Mouse (Mus musculus) forebrain, embryonic 14.5 days (tissue): ENCODE data around the gene Atp9a. TPM values are rescaled to one million over a fixed set of nuclear protein-coding genes. Genes with fewer than 3 reads are reported as not detected.
"Not testable (repeated sequence)": the region's sequence is repeated elsewhere in the genome, so short reads cannot be mapped to it uniquely, and the experiment has no call there.

ENCODE experiments used
- ATAC-seq: fragments of 200-750 bp; cut with Nextera tagmentation; 2 replicates; pipeline ENCODE4 v1.8.0; 2017; ENCODE audit warnings: mild to moderate bottlenecking, moderate library complexity
- DNase-seq: peaks from one replicate; pipeline ENCODE4 v3.0.0-alpha.2; 2015; ENCODE audit warnings: low spot score
- H3K27ac ChIP-seq: fragments of 300-500 bp; sonication (generic); 2 replicates; pipeline ENCODE4 v1.5.1; 2014; ENCODE audit warnings: low read depth, mild to moderate bottlenecking, control low read depth, low read length, moderate library complexity
- H3K27me3 ChIP-seq: fragments of 300-500 bp; sonication (generic); replicated peaks from 2 replicates; pipeline ENCODE4 v1.6.1; 2014; ENCODE audit warnings: low read length, control low read depth, mixed read lengths; ENCODE audit not compliant: control insufficient read depth, insufficient read depth
- H3K36me3 ChIP-seq: fragments of 300-500 bp; sonication (generic); 2 replicates; pipeline ENCODE4 v1.6.1; 2014; ENCODE audit warnings: low read length, control low read depth; ENCODE audit not compliant: control insufficient read depth, insufficient read depth
- H3K4me1 ChIP-seq: fragments of 300-500 bp; sonication (generic); 2 replicates; pipeline ENCODE4 v1.6.1; 2014; ENCODE audit warnings: antibody characterized with exemption, low read length, control low read depth; ENCODE audit not compliant: control insufficient read depth, insufficient read depth
- H3K4me2 ChIP-seq: fragments of 300-500 bp; sonication (generic); 2 replicates; pipeline ENCODE4 v1.6.1; 2014; ENCODE audit warnings: mild to moderate bottlenecking, control low read depth, low read length
- H3K4me3 ChIP-seq: fragments of 300-500 bp; sonication (generic); 2 replicates; pipeline ENCODE4 v1.5.1; 2014; ENCODE audit warnings: low read depth, low read length, control low read depth
- H3K9ac ChIP-seq: fragments of 300-500 bp; sonication (generic); 2 replicates; pipeline ENCODE4 v1.6.1; 2014; ENCODE audit warnings: mild to moderate bottlenecking, low read length, control low read depth, moderate library complexity
- H3K9me3 ChIP-seq: fragments of 300-500 bp; sonication (generic); replicated peaks from 2 replicates; pipeline ENCODE4 v1.6.1; 2016; ENCODE audit warnings: low read length, control low read depth, mixed read lengths; ENCODE audit not compliant: control insufficient read depth
- WGBS: fragments of 180-500 bp; shearing (Covaris S2); extraction: QIAGEN DNeasy Blood & Tissue Kit; methylation state at CpG from one replicate; pipeline ENCODE4 v1.1.7; 2014; 5-methylcytosine and 5-hydroxymethylcytosine counted together
- polyA plus RNA-seq: library from polyadenylated mRNA; unstranded; fragments of >200 nt; fragmentation: Nextera tagmentation; extraction: Ambion mirVana; gene quantifications from 2 replicates; pipeline ENCODE4 v1.2.1, GENCODE M21; 2014

Atp9a gene
- polyA plus RNA-seq, 1 experiment from 2014 or later, result 42.4 TPM

- WGBS, result 90% methylated on average over 10 of the region's 10 CpGs
- H3K4me3 ChIP-seq, H3K27ac ChIP-seq, H3K4me1 ChIP-seq, H3K9ac ChIP-seq, H3K36me3 ChIP-seq, H3K4me2 ChIP-seq, ATAC-seq, H3K9me3 ChIP-seq, DNase-seq, H3K27me3 ChIP-seq: not testable (repeated sequence)
Observed at GRCm38 (mm10) chr2:168744406-168744805, 2.2 kb upstream of the Atp9a start.

DNA sequence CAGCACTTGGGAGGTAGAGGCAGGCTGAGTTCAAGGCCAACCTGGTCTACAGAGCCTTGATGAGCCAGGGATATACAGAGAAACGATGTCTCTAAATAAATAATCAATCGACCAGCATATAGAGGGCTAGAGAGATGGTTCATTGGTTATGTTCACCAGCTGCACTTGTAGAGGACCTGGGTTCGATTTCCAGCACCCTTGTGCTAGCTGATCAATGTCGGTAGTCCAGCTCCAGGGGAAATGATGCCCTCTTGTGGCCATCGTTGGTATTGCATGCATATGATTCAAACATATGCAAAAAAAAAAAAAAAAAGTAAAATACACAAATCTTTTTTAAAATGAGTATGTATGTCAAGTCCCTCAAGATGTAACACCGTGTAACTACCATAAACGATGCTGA is 440 bp upstream of the Atp9a start:
- 23% methylated on average over 7 of the region's 7 CpGs for WGBS
- H3K27ac ChIP-seq, result peak overlapping the region; percentile 94
- DNase-seq (peak; percentile 66), ATAC-seq (peak; percentile 8)
- H3K9ac ChIP-seq, result no peak overlapping the region
- H3K4me1 ChIP-seq, result 0 out of 2 replicates have a peak, but pooled peaks cover 3% of the 10 kb centered on the region
- H3K36me3 ChIP-seq, result no peaks in the 10 kb centered on the region
- H3K4me3 ChIP-seq, result peak overlapping the region; percentile 87
- H3K9me3 ChIP-seq, result no peaks in the 10 kb centered on the region
- peak overlapping the region; percentile 61 for H3K4me2 ChIP-seq
- no peaks in the 10 kb centered on the region for H3K27me3 ChIP-seq

DNA sequence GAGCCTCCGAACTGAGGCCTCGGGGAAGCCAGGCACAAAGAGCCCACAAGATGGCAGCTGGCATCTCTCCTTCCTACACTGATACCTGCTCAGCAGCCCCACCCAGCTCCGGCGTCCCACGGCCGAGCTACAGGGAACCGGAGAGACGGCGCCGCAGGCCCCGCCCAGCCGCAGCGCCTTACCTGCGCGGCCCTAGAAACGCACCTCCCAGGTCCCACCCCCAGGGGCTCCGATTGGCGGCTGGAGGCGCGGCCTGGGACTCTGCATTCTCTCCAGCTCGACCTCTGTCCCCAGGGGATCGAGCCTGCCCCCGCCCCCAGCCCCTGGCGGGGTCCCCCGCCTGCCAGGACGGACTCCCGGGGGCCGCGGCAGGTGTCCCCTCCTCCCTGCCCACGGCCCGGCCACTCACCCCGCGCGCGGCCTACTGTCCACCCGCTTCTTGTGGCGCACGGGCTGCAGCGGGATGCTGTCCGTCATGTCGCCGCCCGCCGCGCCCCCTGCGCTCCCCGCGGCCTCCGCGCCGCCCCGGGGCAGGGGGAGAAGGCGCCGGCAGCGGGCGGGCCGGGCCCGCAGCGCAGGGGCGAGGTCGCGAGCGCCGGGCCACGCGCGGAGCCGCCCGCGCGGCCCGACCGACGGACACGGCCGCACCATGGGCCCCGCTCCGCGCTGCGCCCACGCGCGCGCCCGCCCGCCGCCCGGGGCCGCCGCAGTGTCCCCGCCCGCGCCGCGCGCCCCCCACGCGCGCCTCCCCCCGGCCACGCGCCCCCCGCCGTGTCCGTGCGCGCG is 743 bp downstream of the Atp9a start:
- under 1% methylated on average over 73 of the region's 108 CpGs for WGBS
- Histone ChIP-seq H3K9ac (peak overlapping the region; percentile 97), H3K27ac (peak overlapping the region; percentile 94), H3K9me3 (no peaks in the 10 kb centered on the region), H3K4me2 (peak overlapping the region; percentile 61), H3K36me3 (no peaks in the 10 kb centered on the region), H3K4me1 (0 out of 2 replicates have a peak, but pooled peaks cover 3% of the 10 kb centered on the region), H3K27me3 (no peaks in the 10 kb centered on the region), H3K4me3 (peak overlapping the region; percentile 87)
- peak; percentile 84 for DNase-seq
- ATAC-seq, result peak; percentile 87

DNA sequence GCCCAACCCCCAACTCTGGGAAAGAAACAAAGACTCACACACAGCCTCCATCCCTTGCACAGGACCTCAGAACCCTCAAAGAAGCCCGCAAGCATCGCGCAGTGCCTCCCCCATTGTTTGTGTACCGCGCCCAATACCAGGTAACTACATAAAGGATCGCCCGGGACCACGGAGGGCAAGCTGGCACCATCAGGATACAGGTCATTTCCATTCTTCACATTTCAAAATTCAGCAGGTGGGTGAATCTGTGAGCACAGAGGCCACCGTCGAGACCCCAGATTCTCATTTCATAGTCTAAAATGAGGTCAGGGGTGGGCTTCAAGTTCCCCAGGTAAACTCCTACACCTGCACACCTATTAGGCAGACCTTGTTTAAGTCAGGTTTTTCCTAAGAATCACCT is 1.7 kb downstream of the Atp9a start:
- WGBS, result 82% methylated on average over 10 of the region's 10 CpGs

GRCm38 (mm10) chr2:168738854-168739253 is 3.4 kb downstream of the Atp9a start:
- Histone ChIP-seq H3K27me3 (no peaks in the 10 kb centered on the region), H3K4me3 (no peak overlapping the region), H3K4me2 (no peak overlapping the region), H3K27ac (no peak overlapping the region), H3K4me1 (0 out of 2 replicates have a peak, but pooled peaks cover 3% of the 10 kb centered on the region), H3K9me3 (no peaks in the 10 kb centered on the region), H3K36me3 (no peaks in the 10 kb centered on the region), H3K9ac (no peak overlapping the region)
- ATAC-seq, result no peak
- WGBS, result 100% methylated on average over 1 of the region's 1 CpGs
- no peak for DNase-seq

More for the DNA sequence above, 1.7 kb downstream of the Atp9a start:
- no peak for DNase-seq
- H3K36me3 ChIP-seq, result no peaks in the 10 kb centered on the region
- ATAC-seq, result no peak
- H3K27me3 ChIP-seq, result no peaks in the 10 kb centered on the region
- H3K27ac ChIP-seq, result peak overlapping the region; percentile 94; the same call in 1 of the 2 replicates
- H3K4me3 ChIP-seq, result peak overlapping the region; percentile 87
- 0 out of 2 replicates have a peak, but pooled peaks cover 3% of the 10 kb centered on the region for H3K4me1 ChIP-seq
- no peaks in the 10 kb centered on the region for H3K9me3 ChIP-seq
- peak overlapping the region; percentile 61 for H3K4me2 ChIP-seq
- peak overlapping the region; percentile 97; the same call in 1 of the 2 replicates for H3K9ac ChIP-seq

- H3K4me1 ChIP-seq, result 0 out of 2 replicates have a peak, but pooled peaks cover 3% of the 10 kb centered on the region
- H3K9me3 ChIP-seq, result no peaks in the 10 kb centered on the region
- no peaks in the 10 kb centered on the region for H3K27me3 ChIP-seq
- no peak overlapping the region for H3K27ac ChIP-seq
- no peak overlapping the region for H3K9ac ChIP-seq
- 93% methylated on average over 10 of the region's 10 CpGs for WGBS
- no peak overlapping the region for H3K4me2 ChIP-seq
- no peak overlapping the region for H3K4me3 ChIP-seq
- no peaks in the 10 kb centered on the region for H3K36me3 ChIP-seq
- DNase-seq (no peak), ATAC-seq (no peak)
Observed at GRCm38 (mm10) chr2:168737878-168738277, 4.3 kb downstream of the Atp9a start.

- WGBS, result 51% methylated on average over 11 of the region's 11 CpGs
- Histone ChIP-seq H3K4me1 (0 out of 2 replicates have a peak, but pooled peaks cover 3% of the 10 kb centered on the region), H3K27ac (no peak overlapping the region), H3K9ac (no peak overlapping the region), H3K4me3 (no peak overlapping the region), H3K9me3 (no peaks in the 10 kb centered on the region), H3K4me2 (no peak overlapping the region), H3K27me3 (no peaks in the 10 kb centered on the region), H3K36me3 (no peaks in the 10 kb centered on the region)
- ATAC-seq (no peak), DNase-seq (no peak)
Observed at GRCm38 (mm10) chr2:168734023-168734422, 8.2 kb downstream of the Atp9a start.

- Histone ChIP-seq H3K4me2 (no peak overlapping the region), H3K9me3 (no peaks in the 10 kb centered on the region), H3K27me3 (no peaks in the 10 kb centered on the region), H3K4me3 (no peak overlapping the region), H3K9ac (no peak overlapping the region), H3K27ac (no peak overlapping the region), H3K4me1 (0 out of 2 replicates have a peak, but pooled peaks cover 3% of the 10 kb centered on the region), H3K36me3 (no peaks in the 10 kb centered on the region)
- no peak for DNase-seq
- peak; percentile 27; the same call in 1 of the 2 replicates for ATAC-seq
- 67% methylated on average over 8 of the region's 8 CpGs for WGBS
Observed at GRCm38 (mm10) chr2:168731258-168731657, 11.0 kb downstream of the Atp9a start.

GRCm38 (mm10) chr2:168729736-168730135 is 12.5 kb downstream of the Atp9a start:
- H3K4me2 ChIP-seq, result no peak overlapping the region
- H3K27ac ChIP-seq, result no peak overlapping the region
- no peaks in the 10 kb centered on the region for H3K36me3 ChIP-seq
- DNase-seq (no peak), ATAC-seq (no peak)
- WGBS, result 83% methylated on average over 12 of the region's 12 CpGs
- H3K4me3 ChIP-seq, result no peak overlapping the region
- no peaks in the 10 kb centered on the region for H3K27me3 ChIP-seq
- H3K9ac ChIP-seq, result no peak overlapping the region
- H3K9me3 ChIP-seq, result no peaks in the 10 kb centered on the region
- peaks cover 7% of the 10 kb centered on the region; the same call in 1 of the 2 replicates for H3K4me1 ChIP-seq
